Mouse (Mus musculus): ENCODE measurements around the gene Azin2. TPM values are rescaled to one million over a fixed set of nuclear protein-coding genes. Genes with fewer than 3 reads are reported as not detected.
A peak's percentile ranks its signal among the peaks of the same experiment; 100 is the strongest.

Gene Azin2
- total RNA-seq, 2 experiments from 2014 or later, result 2.2 to 2.6 TPM

- DNase-seq, result no peak
- intact Hi-C loops (cut with DNase I), result no loop called here
Observed at GRCm38 (mm10) chr4:128980890-128981832, 18.9 kb upstream of the Azin2 start.

- DNase-seq, result no peak
- intact Hi-C loops (cut with DNase I), result no loop called here
Observed at GRCm38 (mm10) chr4:128978634-128979033, 16.4 kb upstream of the Azin2 start.

GRCm38 (mm10) chr4:128977217-128977616 is 15.0 kb upstream of the Azin2 start:
- intact Hi-C loops (cut with DNase I), result no loop called here
- DNase-seq, result no peak

GRCm38 (mm10) chr4:128976577-128976976 is 14.3 kb upstream of the Azin2 start:
- intact Hi-C loops (cut with DNase I), result no loop called here
- DNase-seq, result no peak

- intact Hi-C loops (cut with DNase I), result no loop called here
- no peak for DNase-seq
Observed at GRCm38 (mm10) chr4:128974677-128975076, 12.4 kb upstream of the Azin2 start.

GRCm38 (mm10) chr4:128971065-128971694 is 8.9 kb upstream of the Azin2 start:
- DNase-seq, result peak; percentile 54 to 73
- intact Hi-C loops (cut with DNase I), result loop anchor here (2.0 kb wide), 1 partner anchor 116 kb away; no protein-coding TSS in a partner anchor

- intact Hi-C loops (cut with DNase I), result loop anchor here (2.0 kb wide), 1 partner anchor 116 kb away; no protein-coding TSS in a partner anchor
- DNase-seq, result no peak
Observed at GRCm38 (mm10) chr4:128970417-128970807, 8.2 kb upstream of the Azin2 start.

GRCm38 (mm10) chr4:128969607-128970416 is 7.6 kb upstream of the Azin2 start:
- DNase-seq, result no peak
- intact Hi-C loops (cut with DNase I), result loop anchor here (2.0 kb wide), 1 partner anchor 117 kb away; no protein-coding TSS in a partner anchor

GRCm38 (mm10) chr4:128969081-128969480 is 6.8 kb upstream of the Azin2 start:
- DNase-seq, result no peak
- intact Hi-C loops (cut with DNase I), result no loop called here

GRCm38 (mm10) chr4:128966751-128967150 is 4.5 kb upstream of the Azin2 start:
- DNase-seq, result no peak

GRCm38 (mm10) chr4:128962926-128963290 is 666 bp upstream of the Azin2 start:
- intact Hi-C loops (cut with DNase I), result no loop called here
- DNase-seq, result no peak

More at GRCm38 (mm10) chr4:128966751-128967150, 4.5 kb upstream of the Azin2 start:
- intact Hi-C loops (cut with DNase I), result no loop called here

GRCm38 (mm10) chr4:128961301-128962028 is 777 bp downstream of the Azin2 start:
- no peak for DNase-seq
- intact Hi-C loops (cut with DNase I), result no loop called here

- intact Hi-C loops (cut with DNase I), result no loop called here
- DNase-seq, result no peak
Observed at GRCm38 (mm10) chr4:128959676-128960075, 2.6 kb downstream of the Azin2 start.

GRCm38 (mm10) chr4:128958849-128959248 is 3.4 kb downstream of the Azin2 start:
- intact Hi-C loops (cut with DNase I), result no loop called here

GRCm38 (mm10) chr4:128958156-128958555 is 4.1 kb downstream of the Azin2 start:
- DNase-seq, result no peak
- intact Hi-C loops (cut with DNase I), result no loop called here

More at GRCm38 (mm10) chr4:128958849-128959248, 3.4 kb downstream of the Azin2 start:
- no peak for DNase-seq

- intact Hi-C loops (cut with DNase I), result no loop called here
- no peak for DNase-seq
Observed at GRCm38 (mm10) chr4:128957155-128957911, 4.9 kb downstream of the Azin2 start.

- no peak for DNase-seq
- intact Hi-C loops (cut with DNase I), result no loop called here
Observed at GRCm38 (mm10) chr4:128953851-128954250, 8.4 kb downstream of the Azin2 start.

GRCm38 (mm10) chr4:128950461-128950860 is 11.8 kb downstream of the Azin2 start:
- DNase-seq, result no peak

GRCm38 (mm10) chr4:128949470-128950005 is 12.7 kb downstream of the Azin2 start:
- intact Hi-C loops (cut with DNase I), result no loop called here
- DNase-seq, result no peak

More at GRCm38 (mm10) chr4:128950461-128950860, 11.8 kb downstream of the Azin2 start:
- intact Hi-C loops (cut with DNase I), result no loop called here
